Mouse (Mus musculus): ENCODE results near the gene Trip6.

The Trip6 gene

DNA sequence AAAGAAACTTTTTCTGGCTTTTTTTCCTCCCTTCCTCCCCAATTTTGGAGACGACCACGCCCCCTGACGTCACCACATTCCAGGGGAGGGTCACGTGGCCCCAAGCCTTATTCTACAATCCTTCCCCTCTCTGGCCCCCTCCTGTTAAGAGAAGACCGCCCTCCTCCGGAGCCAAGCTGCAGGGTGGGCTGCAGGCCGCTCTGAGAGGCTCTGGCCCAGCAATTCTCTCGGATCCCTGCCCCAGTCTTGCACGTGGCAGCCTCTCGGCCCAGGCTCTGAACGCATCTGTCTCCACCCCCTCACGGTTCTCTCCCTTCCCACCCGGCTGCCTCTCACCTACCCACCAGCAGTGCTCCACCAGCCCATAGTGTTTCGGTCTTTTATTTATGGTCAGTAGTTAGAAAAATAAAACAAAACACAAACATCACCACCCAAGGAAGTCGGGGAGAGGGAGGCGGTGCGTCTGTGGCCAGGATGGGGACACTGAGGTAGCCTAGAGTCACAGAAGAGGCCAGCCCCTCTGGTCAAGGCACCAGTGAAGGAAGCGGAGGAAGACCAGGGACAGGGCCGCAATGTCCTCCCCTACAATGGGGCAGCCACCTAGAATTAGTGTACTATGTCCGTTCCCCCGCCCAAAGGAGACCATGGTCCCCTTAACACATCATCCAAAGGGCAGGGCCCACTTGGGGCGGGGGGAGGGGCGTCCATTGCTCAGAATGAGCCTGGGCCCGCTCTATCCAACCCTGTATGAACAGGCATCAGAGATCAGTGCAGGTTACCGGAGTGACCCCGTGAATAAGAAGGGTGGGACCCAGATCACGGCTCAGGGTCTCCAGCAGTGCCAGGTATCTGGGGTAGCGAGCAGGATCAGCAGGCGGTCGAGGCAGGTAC is at the start of gene Trip6:
Gene Trip6 (minus strand): TSS at position 212 of the 891 bp plus-strand sequence.
- DNase-seq (ENCODE audit: low spot score in 2 of 2), result no peak

DNA sequence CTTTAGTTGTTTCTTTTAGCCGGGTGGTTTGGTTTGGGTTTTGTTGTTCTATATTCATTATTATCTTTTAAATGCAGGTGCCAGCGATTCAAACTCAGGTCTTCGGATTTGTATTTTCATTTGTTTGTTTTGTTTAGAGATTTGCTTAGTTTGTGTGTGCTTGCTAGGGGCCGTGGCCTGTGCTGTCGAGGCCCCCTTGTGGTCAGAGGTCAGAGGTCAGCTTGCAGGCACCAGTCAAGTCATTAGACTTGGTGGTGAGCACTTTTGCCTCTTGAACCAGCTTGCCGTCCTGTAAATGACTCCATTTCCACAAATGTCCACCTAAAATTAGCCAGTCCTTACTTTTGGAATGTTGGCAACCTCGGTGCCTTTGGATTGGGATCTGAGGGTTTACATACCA is 44.2 kb upstream of the Trip6 start:
- no peak for DNase-seq (ENCODE audit: low spot score in 2 of 2)

DNA sequence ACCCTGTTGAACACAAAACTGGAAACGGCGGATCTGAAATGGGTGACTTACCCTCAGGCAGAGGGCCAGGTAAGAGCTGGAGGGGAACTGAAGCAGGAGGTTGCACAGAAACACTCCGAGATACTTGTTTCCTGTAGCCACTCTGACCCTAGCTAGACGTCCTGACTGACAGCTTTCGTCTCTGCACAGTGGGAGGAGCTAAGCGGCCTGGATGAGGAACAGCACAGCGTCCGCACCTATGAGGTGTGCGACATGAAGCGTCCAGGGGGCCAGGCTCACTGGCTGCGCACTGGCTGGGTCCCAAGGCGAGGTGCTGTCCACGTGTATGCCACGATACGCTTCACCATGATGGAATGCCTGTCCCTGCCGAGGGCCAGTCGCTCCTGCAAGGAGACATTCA is 39.9 kb upstream of the Trip6 start:
- no peak for DNase-seq (ENCODE audit: low spot score in 2 of 2)

DNA sequence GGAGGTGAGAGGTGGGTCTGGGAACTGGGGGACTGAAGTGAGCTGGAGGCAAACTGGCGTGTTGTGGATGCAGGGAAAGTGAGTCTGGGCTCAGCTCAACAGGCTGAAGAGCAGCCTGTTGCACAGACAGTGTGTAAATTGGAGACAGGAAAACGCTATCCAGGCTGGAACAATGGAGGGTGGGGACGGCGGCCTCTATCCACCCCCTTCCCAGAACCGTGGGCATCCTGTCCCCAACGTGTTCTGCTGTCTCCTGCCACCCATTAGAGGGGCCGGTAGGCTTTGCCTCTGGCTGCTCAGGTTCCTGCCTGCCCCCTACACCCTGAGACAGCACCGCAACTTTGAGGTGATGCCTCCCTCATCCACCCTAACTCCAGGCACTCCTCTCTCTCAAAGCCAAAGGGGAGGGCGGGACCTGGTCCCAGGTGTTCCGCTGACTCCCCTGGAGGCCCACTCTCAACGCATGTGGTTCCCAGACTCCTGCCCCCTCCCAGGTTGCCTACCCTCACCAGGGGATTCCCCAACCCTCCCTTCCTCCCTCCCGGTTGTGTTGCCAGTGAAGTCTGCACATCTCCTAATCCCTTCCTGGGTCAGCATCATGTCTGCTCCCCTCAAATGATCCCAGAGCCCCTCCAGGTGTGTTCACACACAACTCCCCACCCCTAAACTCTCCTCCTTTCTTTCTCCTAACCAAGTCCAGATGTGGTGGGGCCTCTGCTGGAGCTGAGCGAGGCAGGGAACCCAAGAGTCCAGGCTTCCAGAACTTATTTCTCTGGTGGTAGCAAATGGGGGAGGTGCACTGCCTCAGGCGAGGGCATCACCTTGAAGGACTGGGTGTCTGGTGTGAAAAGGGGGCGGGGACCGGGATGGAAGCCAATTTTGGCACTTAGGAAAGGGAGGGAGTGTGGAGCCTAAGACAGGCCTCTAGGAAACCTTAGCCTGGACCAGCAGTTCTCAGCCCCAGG is 38.1 kb upstream of the Trip6 start:
- no peak for DNase-seq (ENCODE audit: low spot score in 2 of 2)

DNA sequence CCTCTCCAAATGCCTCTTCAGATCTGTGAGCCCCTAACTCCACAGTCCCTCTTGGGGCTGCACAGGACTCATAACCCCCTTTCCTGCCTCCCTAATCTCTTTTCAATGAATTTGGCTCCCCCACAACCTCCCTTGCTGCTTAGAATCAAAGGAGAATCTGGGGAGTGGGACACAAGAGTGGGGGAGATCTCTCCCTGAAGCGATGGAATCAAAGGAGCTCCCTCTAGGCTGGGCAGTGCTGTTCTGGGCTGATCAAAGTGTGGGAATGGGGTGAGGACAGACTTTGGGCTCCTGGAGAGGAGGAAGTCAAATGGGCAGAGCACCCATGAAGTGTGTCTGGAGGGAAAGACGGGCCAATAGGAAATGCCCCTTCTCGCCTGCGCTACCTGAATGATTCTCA is 37.2 kb upstream of the Trip6 start:
- DNase-seq (ENCODE audit: low spot score in 2 of 2), result no peak

DNA sequence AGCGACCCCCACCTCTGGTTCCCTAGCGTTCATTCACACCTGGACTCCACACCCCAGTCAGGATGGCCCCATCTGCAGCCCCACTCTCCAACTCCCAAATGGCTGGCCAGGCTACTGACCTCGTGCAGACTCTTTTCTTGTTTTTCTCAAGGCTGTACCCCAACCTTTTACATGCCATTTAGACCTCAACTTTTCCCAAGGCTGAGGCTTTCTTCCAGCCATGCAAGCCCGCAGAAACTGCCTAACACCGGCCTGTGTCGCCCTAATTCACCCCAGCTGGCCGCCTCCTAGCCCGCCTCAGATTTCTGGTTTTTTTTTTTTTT is 36.8 kb upstream of the Trip6 start:
- no peak for DNase-seq (ENCODE audit: low spot score in 2 of 2)

DNA sequence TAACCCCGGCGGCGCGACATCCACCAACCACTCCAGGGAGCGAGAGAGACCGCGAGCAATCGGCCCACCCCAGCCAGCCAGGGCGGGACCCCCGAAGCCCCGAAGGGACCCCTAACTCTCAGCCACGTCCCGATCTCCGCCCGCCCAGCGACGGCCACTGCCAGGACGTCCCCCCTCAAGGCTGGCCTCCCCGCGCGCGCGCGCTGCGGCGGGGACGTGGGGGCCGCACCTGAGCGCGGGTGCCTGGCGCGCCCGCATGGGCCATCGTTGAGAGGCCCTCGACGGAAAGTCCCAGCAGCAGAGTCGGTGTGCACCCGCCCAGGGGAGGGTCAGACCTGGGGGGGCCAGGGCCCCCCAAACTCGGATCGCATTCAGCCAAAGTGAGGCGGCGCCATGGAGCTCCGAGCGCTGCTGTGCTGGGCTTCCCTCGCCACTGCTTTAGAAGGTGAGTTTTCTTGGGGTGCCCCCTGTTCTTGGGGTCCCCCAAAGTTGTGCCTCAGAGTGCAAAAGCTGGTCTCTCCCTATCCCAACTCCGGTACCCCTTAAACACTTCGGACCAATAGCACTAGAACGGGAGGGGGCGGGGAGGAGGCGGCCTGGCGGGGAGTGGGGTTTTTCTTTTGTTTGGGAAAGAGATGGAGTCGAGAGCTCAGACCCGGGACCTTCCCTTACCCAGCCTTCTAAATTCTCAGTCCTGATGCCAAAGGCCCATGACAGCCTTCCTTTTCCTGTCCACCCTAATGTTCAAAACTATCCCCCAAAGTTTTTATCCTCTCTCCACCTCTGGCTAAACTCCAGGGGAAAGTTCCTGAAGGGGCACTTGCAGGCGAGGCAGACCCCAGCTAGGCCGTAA is 36.2 kb upstream of the Trip6 start:
- no peak for DNase-seq (ENCODE audit: low spot score in 2 of 2)

DNA sequence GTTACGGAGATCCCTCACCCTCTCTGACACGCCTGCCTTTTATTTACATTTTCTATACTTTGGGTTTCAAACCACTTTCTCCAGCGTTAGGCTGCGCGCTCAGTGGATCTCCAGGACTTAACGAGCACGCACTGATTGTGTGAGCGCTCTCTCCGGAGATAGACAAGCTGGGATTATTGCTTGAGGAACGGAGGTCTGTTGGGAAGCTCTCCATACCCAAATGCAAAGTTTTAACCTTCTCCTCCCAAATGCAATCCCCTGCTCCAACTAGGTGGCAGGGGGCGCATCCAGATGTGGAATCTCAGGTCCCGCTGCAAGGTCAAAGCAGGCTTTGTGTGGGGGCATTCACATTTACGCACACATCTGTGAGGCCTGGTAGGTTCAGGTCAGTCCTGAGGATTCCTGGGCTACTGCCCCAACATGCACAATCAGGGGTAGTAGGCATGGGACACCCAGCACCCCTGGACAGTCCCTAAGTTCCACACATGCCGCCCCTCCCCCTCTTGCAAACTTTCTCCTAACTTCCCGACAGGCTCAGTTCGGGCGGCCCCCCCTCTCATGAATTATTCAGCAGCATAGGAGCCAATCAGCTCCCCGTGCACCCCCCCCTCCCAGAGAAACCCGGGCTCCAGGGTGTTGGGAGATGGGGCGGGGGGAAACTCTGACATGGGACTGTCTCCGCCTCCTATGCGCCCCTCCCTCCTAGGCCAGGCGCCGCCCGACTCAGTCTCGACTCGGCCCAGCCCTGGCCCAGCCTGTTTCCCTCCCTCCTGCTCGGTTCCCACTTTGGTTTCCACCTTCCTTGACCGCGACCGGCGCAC is 35.4 kb upstream of the Trip6 start, which contains the start of gene Ephb4:
Gene Ephb4 (plus strand): TSS at position 726 of the 821 bp plus-strand sequence.
- DNase-seq (ENCODE audit: low spot score in 2 of 2), result peak in 1 of 2 experiments; percentile 30

DNA sequence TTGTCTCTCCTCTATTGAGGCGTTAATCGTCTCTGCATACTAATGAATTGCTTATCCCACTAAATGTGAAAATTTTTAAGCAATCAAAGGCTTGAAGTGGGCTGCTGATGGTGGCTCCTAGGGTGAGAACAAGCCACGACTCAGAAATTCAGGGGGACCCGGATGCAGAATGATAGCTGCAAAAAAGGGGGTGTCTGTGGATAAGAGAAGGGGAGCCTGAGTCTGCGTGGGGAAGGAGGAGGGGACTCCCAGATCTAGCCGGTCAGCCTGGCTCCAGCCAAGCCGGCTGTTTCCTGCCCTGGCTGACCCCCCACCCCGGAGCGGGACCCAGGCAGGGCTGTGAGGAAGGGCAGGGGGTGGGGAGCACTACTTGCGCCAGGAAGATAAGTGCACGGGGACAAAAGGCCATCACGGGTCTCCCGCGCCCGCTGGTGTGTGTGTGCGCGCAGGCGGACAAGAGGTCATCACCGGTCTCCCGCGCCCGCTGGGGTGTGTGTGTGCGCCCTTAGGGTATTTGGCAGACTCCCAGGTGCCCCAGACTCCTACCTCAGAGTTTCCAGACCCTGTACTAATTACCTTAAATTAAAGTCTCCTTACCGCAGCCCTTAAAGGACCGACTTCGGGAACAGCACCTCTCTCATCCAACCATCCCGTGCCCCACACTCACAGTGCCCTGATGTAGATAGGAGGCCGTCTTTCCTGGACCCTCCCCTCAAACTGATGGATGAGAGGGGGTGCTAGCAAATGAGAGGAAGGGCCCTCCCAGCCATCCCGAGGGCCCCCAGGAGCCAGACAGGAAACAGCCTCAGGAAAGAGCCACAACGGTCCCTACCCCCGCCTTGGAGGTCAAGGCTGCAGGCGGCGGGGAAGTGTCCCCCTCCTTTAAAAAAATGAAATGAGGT is 34.5 kb upstream of the Trip6 start:
- no peak for DNase-seq (ENCODE audit: low spot score in 2 of 2)

DNA sequence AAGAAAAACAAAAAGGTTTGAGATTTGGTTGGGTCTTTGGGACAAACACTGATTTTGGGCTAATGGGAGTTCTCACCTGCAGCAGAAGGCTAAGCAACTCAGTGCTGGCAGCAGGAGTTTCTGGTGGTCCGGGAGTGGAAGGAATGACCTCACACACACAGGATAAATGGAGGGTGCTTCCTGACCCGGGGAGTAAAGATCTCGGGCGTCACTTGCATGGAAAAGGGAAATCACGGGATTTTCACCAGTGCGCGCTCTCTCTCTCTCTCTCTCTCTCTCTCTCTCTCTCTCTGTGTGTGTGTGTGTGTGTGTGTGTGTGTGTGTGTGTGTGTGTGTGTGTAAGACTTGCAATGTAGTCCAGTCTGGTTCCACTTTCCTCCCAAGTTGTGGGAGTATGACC is 33.7 kb upstream of the Trip6 start:
- DNase-seq (ENCODE audit: low spot score in 2 of 2), result no peak

DNA sequence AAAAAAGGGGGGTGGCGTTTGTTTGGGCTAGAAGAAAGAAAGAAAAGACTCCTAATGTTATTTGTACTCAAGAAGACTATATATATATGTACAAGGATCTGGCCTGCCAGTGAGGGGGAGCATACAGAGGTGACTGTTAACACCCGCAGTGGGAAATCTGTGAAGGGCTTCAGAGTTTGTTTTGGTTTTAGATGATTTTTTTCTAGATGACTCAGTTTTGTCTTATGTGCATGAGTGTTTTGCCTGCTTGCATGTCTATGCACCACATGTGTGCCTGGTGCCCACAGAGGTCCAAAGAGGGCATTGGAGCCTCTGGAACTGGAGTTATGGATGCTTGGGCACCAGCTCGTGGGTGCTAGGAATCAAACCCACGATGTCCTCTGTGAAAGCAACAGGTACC is 32.8 kb upstream of the Trip6 start:
- DNase-seq (ENCODE audit: low spot score in 2 of 2), result no peak

DNA sequence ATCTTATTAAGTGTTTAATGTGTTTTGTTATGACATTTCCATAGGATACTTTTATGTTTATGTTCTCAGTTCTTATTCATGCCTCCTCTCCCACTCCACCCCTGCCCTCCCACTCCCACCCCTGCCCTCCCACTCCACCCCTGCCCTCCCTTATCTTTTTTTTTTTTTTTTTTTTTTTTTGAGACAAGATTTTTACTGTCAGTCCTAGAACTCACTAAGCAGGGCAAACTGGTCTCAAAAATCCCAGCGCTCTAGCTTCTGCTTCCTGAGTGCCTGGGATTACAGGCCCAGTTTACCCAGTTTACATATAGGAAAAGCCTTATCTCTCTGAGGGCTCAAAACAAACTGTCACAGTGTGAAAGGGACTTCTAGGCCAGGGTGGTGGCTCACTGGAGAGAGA is 32.2 kb upstream of the Trip6 start:
- no peak for DNase-seq (ENCODE audit: low spot score in 2 of 2)

DNA sequence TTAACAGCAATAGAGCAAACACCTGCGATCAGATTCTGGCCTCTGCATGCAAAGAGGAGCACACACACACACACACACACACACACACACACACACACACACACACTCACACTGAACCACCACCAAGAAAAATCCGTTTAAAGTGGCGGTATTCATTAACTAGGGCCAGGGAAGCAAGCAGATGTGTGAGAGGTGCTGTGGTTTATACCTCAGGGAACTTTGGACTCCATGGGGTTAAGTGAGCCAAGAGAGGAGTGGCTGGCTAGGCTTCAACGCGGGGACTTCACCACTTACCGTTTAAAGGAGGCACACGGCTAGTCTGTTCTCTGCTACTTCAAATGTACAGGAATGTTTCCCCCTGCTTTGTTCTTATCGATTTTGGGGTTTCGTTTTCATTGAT is 31.6 kb upstream of the Trip6 start:
- no peak for DNase-seq (ENCODE audit: low spot score in 2 of 2)

DNA sequence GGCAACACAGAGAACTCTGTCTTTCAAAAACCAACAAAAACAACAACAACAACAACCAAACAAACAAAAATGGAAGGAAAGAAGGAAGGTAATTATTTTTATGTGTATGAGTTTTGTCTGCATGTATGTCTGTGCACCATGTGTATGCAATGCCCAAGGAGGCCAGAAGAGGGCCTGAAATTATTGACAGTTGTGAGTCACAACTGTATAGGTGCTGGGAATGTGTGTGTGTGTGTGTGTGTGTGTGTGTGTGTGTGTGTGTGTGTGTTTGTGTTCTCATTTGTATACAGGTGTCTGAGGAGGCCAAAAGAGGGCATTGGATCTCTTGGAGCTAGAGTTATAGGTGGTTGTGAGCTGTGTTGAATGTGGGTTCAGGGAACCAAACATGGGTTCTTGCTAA is 29.7 kb upstream of the Trip6 start:
- no peak for DNase-seq (ENCODE audit: low spot score in 2 of 2)

DNA sequence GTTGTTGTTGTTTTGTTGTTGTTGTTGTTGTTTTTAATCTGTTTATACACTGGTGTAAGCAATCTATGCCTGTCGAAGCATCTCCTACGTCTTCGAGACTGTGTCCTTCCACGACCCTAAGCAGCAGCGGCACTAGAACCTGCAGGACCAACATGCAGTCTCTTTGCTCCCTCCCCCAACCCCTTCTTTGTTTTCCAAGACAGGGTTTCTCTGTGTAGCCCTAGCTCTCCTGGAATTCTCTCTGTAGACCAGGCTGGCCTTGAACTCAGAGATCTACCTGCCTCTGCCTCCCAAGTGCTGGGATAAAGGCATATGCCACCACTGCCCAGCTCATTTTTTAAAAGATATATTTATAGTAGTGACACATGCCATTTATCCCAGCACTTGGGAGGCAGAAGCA is 29.2 kb upstream of the Trip6 start:
- no peak for DNase-seq (ENCODE audit: low spot score in 2 of 2)

DNA sequence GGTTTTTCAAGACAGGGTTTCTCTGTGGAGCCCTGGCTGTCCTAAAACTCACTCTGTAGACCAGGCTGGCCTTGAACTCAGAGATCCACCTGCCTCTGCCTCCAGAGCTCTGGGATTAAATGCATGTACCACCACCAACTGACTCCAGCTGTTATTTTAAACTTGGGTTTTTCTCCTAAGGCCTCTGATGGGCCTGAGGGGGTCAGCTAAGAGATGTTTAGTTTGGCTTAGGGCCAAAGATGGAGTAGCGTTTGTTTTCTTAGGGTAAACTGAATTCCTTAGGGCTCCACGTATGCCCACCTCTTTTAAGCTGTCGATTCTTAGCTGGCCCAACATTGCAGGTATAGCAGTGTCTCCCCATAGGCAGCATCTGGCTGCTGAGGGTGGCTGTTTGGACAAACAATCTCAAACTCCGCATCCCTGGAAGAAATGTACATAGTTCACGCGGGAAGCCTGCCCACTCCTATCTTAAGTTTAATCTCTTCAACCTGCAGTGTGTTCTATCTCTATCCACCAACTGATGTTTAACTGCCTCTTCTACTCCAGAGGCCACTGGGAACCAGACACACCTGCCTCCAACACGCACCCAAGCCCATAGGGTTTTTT is 28.3 kb upstream of the Trip6 start:
- no peak for DNase-seq (ENCODE audit: low spot score in 2 of 2)

DNA sequence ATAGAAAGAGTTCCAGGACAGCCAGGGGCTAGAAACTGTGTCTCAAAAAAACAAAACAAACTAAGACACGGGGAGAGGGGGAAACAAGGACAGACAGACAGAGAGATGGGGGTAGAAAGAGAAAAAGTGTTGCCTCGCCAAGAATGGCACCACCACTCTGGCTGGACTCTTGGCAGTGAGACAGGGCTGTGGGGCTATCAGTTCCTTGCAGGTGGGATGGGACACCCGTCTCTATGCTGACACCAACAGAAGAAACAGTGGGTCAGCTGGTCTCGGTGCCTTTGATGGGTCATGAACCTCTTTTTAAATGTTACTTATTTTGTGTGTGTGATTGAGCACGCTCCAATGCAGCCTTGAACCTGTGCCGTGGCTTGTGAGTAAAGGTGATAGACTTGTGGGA is 26.0 kb upstream of the Trip6 start:
- DNase-seq (ENCODE audit: low spot score in 2 of 2), result no peak

DNA sequence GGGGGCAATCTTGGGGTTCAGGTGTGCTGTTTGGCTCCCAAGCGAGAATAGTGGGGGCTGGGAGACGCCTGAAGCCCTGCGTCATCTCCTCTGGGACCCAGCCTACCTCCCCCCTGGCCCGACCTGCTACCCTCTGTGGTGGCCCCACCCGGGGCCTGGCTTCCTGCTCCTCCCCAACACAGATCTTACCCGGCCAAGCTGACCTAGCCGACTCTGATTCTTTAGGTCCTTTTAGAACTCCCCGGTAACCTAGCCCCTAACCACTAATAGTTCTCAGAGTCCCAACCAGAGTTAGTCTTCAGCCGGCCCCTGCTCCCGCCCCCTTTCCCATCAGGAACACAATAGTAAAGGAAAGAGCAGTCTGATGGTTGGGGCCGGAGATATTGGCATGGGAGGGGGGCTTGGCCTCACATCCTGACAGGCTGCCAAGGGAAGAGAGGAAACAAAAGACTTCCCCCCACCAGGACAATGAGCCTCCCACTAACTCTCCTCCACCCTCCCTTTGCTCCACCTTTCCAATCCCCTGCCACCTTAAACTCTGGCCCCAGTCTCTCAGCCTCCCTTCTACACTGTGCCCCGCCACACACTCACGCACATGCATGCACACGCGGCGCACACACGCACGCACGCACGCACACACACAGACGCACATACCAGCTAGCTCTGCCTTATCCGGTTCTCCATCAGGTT is 25.2 kb upstream of the Trip6 start:
- DNase-seq (ENCODE audit: low spot score in 2 of 2), result no peak
